Mouse (Mus musculus): Measurements from ENCODE around the gene Nr2c1.

DNA sequence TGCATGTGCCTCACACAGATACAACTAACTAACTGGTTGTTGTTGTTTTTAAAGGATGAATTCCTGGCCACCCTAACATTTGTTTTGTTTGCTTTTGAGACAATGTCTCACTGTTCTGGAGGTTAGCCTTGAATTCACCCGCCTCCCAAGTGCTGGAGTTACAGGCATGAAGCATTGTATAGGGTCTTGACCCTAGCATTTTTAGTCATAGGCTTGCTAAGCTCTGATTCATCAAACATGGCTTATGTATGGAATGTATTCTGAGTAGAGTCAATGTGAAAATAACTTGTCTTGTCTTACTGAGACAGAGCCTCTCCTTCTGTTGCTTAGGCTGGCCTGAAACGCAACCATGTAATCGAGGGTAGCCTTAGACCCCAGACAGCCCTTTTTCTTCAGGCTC, 29.9 kb upstream of the Nr2c1 start:
- TF ChIP-seq CTCF (conservative IDR thresholded peaks at IDR 0.05; ENCODE audit: insufficient read depth, insufficient read length, low read depth, low read length), result no peak
- TF ChIP-seq POLR2A (IDR thresholded peaks at IDR 0.05; ENCODE audit: low read depth, low read length), result no peak

Data from kidney, adult 2 months (tissue).